Mouse (Mus musculus): ENCODE data around the gene Gm20388.

- no peak for TF ChIP-seq CTCF (IDR thresholded peaks at IDR 0.05; ENCODE audit: borderline replicate concordance, insufficient read depth, low read depth, low read length)
- no peak for TF ChIP-seq POLR2A (IDR thresholded peaks at IDR 0.05; ENCODE audit: borderline replicate concordance, insufficient read depth, low read length)
Measured at GRCm38 (mm10) chr8:120144652-120145301, 234.1 kb downstream of the Gm20388 start.
